Mouse (Mus musculus) midbrain, embryonic 12.5 days (tissue): ENCODE measurements around the gene Gsdma. TPM values are rescaled to one million over a fixed set of nuclear protein-coding genes. Genes with fewer than 3 reads are reported as not detected.
A peak's percentile ranks its signal among the peaks of the same experiment; 100 is the strongest.

Experiments used
- ATAC-seq: fragments of 200-750 bp; cut with Nextera tagmentation; 2 replicates; pipeline ENCODE4 v1.8.0; 2017; ENCODE audit warnings: low read depth, moderate TSS enrichment, moderate library complexity; ENCODE audit not compliant: low FRiP score
- H3K27ac ChIP-seq: fragments of 300-500 bp; sonication (generic); replicated peaks from 2 replicates; pipeline ENCODE4 v1.5.1; 2016; ENCODE audit warnings: mild to moderate bottlenecking
- H3K27me3 ChIP-seq: fragments of 300-500 bp; sonication (generic); 2 replicates; pipeline ENCODE4 v1.6.1; 2016; ENCODE audit warnings: mild to moderate bottlenecking
- H3K36me3 ChIP-seq: fragments of 300-500 bp; sonication (generic); 2 replicates; pipeline ENCODE4 v1.6.1; 2016
- H3K4me1 ChIP-seq: fragments of 300-500 bp; sonication (generic); 2 replicates; pipeline ENCODE4 v1.6.1; 2016
- H3K4me2 ChIP-seq: fragments of 300-500 bp; sonication (generic); replicated peaks from 2 replicates; pipeline ENCODE4 v1.6.1; 2016; ENCODE audit warnings: mild to moderate bottlenecking, moderate library complexity
- H3K4me3 ChIP-seq: fragments of 300-500 bp; sonication (generic); 2 replicates; pipeline ENCODE4 v1.5.1; 2016; ENCODE audit warnings: mild to moderate bottlenecking
- H3K9ac ChIP-seq: fragments of 300-500 bp; sonication (generic); replicated peaks from 2 replicates; pipeline ENCODE4 v1.6.1; 2016; ENCODE audit warnings: mild to moderate bottlenecking, moderate library complexity
- H3K9me3 ChIP-seq: fragments of 300-500 bp; sonication (generic); 2 replicates; pipeline ENCODE4 v1.6.1; 2016; ENCODE audit warnings: mild to moderate bottlenecking
- WGBS: fragments of 180-500 bp; shearing (Covaris S2); methylation state at CpG from one replicate; pipeline ENCODE4 v1.1.7; 2016; 5-methylcytosine and 5-hydroxymethylcytosine counted together
- polyA plus RNA-seq: library from polyadenylated mRNA; unstranded; fragments of >200 nt; fragmentation: Nextera tagmentation; extraction: Ambion mirVana; gene quantifications from 2 replicates; pipeline ENCODE4 v1.2.1, GENCODE M21; 2016

Gsdma gene
- polyA plus RNA-seq, 1 experiment from 2014 or later = not detected

- H3K9ac ChIP-seq = no peak overlapping the region
- H3K27me3 ChIP-seq = no peaks in the 10 kb centered on the region
- ATAC-seq = no peak
- H3K27ac ChIP-seq = no peak overlapping the region
- H3K4me3 ChIP-seq = no peak overlapping the region
- peaks cover 77% of the 10 kb centered on the region for H3K36me3 ChIP-seq
- H3K9me3 ChIP-seq = no peaks in the 10 kb centered on the region
- 87% methylated on average over 12 of the region's 12 CpGs for WGBS
- H3K4me1 ChIP-seq = peaks cover 9% of the 10 kb centered on the region
- no peak overlapping the region for H3K4me2 ChIP-seq
These were observed 49.6 kb downstream of the Gsdma start for GRCm38 (mm10) chr11:98713703-98714102.

- 94% methylated on average over 9 of the region's 9 CpGs for WGBS
- H3K4me1 ChIP-seq = peaks cover 9% of the 10 kb centered on the region
- H3K4me2 ChIP-seq = no peak overlapping the region
These were observed 51.8 kb downstream of the Gsdma start for GRCm38 (mm10) chr11:98715946-98716345.

GRCm38 (mm10) chr11:98717904-98718303 is 53.8 kb downstream of the Gsdma start:
- Histone ChIP-seq H3K27me3 (no peaks in the 10 kb centered on the region), H3K9ac (no peak overlapping the region), H3K4me2 (no peak overlapping the region), H3K27ac (0 out of 2 replicates have a peak overlapping the region, but pooled peaks have one; percentile 4), H3K4me3 (no peak overlapping the region), H3K36me3 (peaks cover 61% of the 10 kb centered on the region), H3K9me3 (no peaks in the 10 kb centered on the region), H3K4me1 (peaks cover 9% of the 10 kb centered on the region)
- no peak for ATAC-seq
- WGBS = 18% methylated on average over 13 of the region's 13 CpGs

More at GRCm38 (mm10) chr11:98715946-98716345, 51.8 kb downstream of the Gsdma start:
- no peak overlapping the region for H3K4me3 ChIP-seq
- peaks cover 64% of the 10 kb centered on the region for H3K36me3 ChIP-seq
- no peaks in the 10 kb centered on the region for H3K9me3 ChIP-seq
- no peak overlapping the region for H3K9ac ChIP-seq
- no peak overlapping the region for H3K27ac ChIP-seq
- H3K27me3 ChIP-seq = no peaks in the 10 kb centered on the region
- no peak for ATAC-seq

- Histone ChIP-seq H3K27me3 (no peaks in the 10 kb centered on the region), H3K4me1 (peaks cover 9% of the 10 kb centered on the region), H3K27ac (no peak overlapping the region), H3K4me2 (no peak overlapping the region), H3K9me3 (no peaks in the 10 kb centered on the region), H3K9ac (no peak overlapping the region), H3K4me3 (no peak overlapping the region), H3K36me3 (peaks cover 56% of the 10 kb centered on the region)
- 82% methylated on average over 2 of the region's 2 CpGs for WGBS
- ATAC-seq = no peak
These were observed 56.6 kb downstream of the Gsdma start for GRCm38 (mm10) chr11:98720756-98721155.

DNA sequence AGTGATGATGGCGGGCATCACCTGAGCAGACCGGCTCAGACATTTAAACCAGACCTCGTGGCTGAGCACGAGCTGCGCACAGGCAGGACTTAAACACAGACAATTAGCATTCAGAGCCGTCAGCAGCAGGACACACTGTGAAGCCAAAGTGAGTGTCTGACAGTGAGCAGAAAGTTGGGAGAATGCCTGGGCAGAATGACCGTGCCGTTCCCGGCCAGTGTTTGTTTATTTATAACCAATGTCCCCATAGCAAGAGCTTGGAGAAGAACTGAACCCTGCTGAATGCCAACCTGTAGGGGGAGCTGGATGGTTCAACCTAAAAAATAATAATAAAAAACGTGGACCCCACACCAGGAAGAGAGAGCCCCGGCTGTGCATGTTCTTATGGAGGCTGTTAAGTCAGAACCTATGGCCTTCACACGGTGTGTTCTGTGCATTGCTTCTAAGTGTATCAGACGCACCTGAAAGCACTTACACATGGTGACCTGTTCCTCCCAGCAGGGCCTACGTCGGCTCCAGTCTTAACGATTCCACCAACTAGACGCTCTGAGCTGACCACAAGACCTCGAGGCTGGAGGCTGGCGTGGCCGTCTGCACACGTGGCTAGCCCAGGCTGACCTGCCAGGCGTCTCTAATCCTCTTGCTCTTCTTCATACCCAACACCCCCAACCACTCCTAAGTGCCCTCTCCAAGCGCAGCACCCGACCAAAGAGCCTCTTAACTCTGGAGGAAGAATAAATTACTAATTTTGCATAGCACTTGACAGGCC is 57.5 kb downstream of the Gsdma start:
- Histone ChIP-seq H3K9me3 (no peaks in the 10 kb centered on the region), H3K36me3 (peaks cover 55% of the 10 kb centered on the region), H3K9ac (no peak overlapping the region), H3K27me3 (no peaks in the 10 kb centered on the region), H3K4me3 (no peak overlapping the region), H3K27ac (no peak overlapping the region), H3K4me1 (peaks cover 9% of the 10 kb centered on the region), H3K4me2 (no peak overlapping the region)
- 73% methylated on average over 24 of the region's 24 CpGs for WGBS
- no peak for ATAC-seq

DNA sequence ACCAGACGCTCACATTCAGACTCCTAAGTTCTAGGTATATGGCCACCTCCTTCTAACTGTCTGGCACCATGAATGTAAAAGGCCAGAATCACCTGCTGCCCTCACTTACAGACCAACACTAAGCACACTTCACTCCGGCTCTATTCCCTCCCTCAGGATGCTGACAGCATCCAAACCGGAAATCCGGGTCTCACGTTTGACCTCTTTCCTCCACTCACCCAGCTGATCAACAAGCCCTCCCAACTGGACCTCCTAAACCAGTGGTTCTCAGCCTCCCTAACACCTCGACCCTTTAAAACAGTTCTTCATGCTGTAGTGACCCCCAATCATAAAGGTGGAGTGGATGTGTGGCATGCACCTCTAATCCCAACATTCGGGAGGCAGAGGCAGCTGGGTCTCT is 58.9 kb downstream of the Gsdma start:
- H3K9ac ChIP-seq = no peak overlapping the region
- ATAC-seq = no peak
- no peak overlapping the region for H3K4me2 ChIP-seq
- WGBS = 86% methylated on average over 7 of the region's 7 CpGs
- no peak overlapping the region for H3K27ac ChIP-seq
- H3K4me3 ChIP-seq = no peak overlapping the region
- H3K9me3 ChIP-seq = no peaks in the 10 kb centered on the region
- peaks cover 5% of the 10 kb centered on the region for H3K4me1 ChIP-seq
- peaks cover 55% of the 10 kb centered on the region for H3K36me3 ChIP-seq
- no peaks in the 10 kb centered on the region for H3K27me3 ChIP-seq

GRCm38 (mm10) chr11:98725926-98726506 is 61.9 kb downstream of the Gsdma start:
- Histone ChIP-seq H3K4me2 (no peak overlapping the region), H3K27me3 (no peaks in the 10 kb centered on the region), H3K36me3 (peaks cover 49% of the 10 kb centered on the region), H3K9ac (no peak overlapping the region), H3K9me3 (no peaks in the 10 kb centered on the region), H3K4me3 (no peak overlapping the region), H3K27ac (no peak overlapping the region), H3K4me1 (peaks cover 7% of the 10 kb centered on the region; the same call in 1 of the 2 replicates)
- 94% methylated on average over 15 of the region's 15 CpGs for WGBS
- no peak for ATAC-seq

Other genes with a start within 250 kb of the Gsdma start
- 158 and 163 TPM in 2 replicates for gene Mien1, start 225.4 kb upstream of the Gsdma start, polyA plus RNA-seq
- 0.43 and 0.75 TPM in 2 replicates for gene Grb7, start 218.0 kb upstream of the Gsdma start, polyA plus RNA-seq
- 0.27 TPM in 1 of 2 replicates, not detected in the other for gene Ikzf3, start 118.3 kb upstream of the Gsdma start, polyA plus RNA-seq
- 0.37 TPM in 1 of 2 replicates, not detected in the other for gene Zpbp2, start 113.3 kb upstream of the Gsdma start, polyA plus RNA-seq
- 67.1 and 73.1 TPM in 2 replicates for gene Ormdl3, start 77.0 kb upstream of the Gsdma start, polyA plus RNA-seq
- not detected in 2 replicates for gene Lrrc3c, start 66.1 kb upstream of the Gsdma start, polyA plus RNA-seq
- 0.68 and 1.2 TPM in 2 replicates for gene Gm12355, start 38.7 kb upstream of the Gsdma start, polyA plus RNA-seq
- gene Gsdma3, start 38.0 kb upstream of the Gsdma start, polyA plus RNA-seq = not detected in 2 replicates
- not detected in 2 replicates for gene Gsdma2, start 17.6 kb upstream of the Gsdma start, polyA plus RNA-seq
- 234 and 244 TPM in 2 replicates for gene Psmd3, start 18.2 kb downstream of the Gsdma start, polyA plus RNA-seq
- not detected in 2 replicates for gene Csf3, start 36.9 kb downstream of the Gsdma start, polyA plus RNA-seq
- gene Med24, start 65.1 kb downstream of the Gsdma start, polyA plus RNA-seq = 96.5 and 97.7 TPM in 2 replicates
- gene Thra, start 76.3 kb downstream of the Gsdma start, polyA plus RNA-seq = 45.3 and 47.6 TPM in 2 replicates
- gene Nr1d1, start 111.0 kb downstream of the Gsdma start, polyA plus RNA-seq = 1.2 and 1.5 TPM in 2 replicates
- gene Msl1, start 131.2 kb downstream of the Gsdma start, polyA plus RNA-seq = 38.6 and 42.4 TPM in 2 replicates
- 65.5 and 74.2 TPM in 2 replicates for gene Casc3, start 140.6 kb downstream of the Gsdma start, polyA plus RNA-seq
- gene Rapgefl1, start 172.4 kb downstream of the Gsdma start, polyA plus RNA-seq = 3.0 and 3.1 TPM in 2 replicates
- gene Wipf2, start 199.3 kb downstream of the Gsdma start, polyA plus RNA-seq = 4.9 TPM in 2 replicates
- 28.3 and 29.0 TPM in 2 replicates for gene Cdc6, start 243.4 kb downstream of the Gsdma start, polyA plus RNA-seq